Mouse (Mus musculus) layer of hippocampus, adult 18-20 months (tissue): Measurements from ENCODE around the gene Kmt2c. TPM values are rescaled to one million over a fixed set of nuclear protein-coding genes. Genes with fewer than 3 reads are reported as not detected.
"Not testable (repeated sequence)": the region's sequence is repeated elsewhere in the genome, so short reads cannot be mapped to it uniquely, and the experiment has no call there.

Experiments
- DNase-seq, 2 experiments: peaks; one replicate each; pipeline ENCODE4 v3.0.0; 2022; ENCODE audit warnings: low spot score in 2 of 2
- total RNA-seq, 2 experiments: library from RNA; stranded (reverse); gene quantifications; 2 replicates each; pipeline ENCODE4 v1.2.3; 2021

The Kmt2c gene
- total RNA-seq, 2 experiments from 2014 or later: 74.0 to 78.1 TPM

- no peak for DNase-seq
These were observed 17.8 kb upstream of the Kmt2c start for GRCm38 (mm10) chr5:25516301-25516895.

GRCm38 (mm10) chr5:25515767-25516166 lies 17.2 kb upstream of the Kmt2c start, which contains the start of gene Cct8l1:
Gene Cct8l1 (plus strand): TSS chr5:25516067.
- no peak for DNase-seq

GRCm38 (mm10) chr5:25506041-25506440 lies 7.5 kb upstream of the Kmt2c start:
- no peak for DNase-seq

GRCm38 (mm10) chr5:25500686-25501085 lies 2.1 kb upstream of the Kmt2c start:
- DNase-seq: no peak

- peak; percentile 96 to 98 for DNase-seq
These were observed 1.1 kb upstream of the Kmt2c start for GRCm38 (mm10) chr5:25499423-25500398.

- peak in 1 of 2 experiments; percentile 76 for DNase-seq
These were observed 339 bp upstream of the Kmt2c start for GRCm38 (mm10) chr5:25498821-25499422.

- DNase-seq: peak; percentile 25 to 38
These were observed 750 bp downstream of the Kmt2c start for GRCm38 (mm10) chr5:25497720-25498345.

- DNase-seq: no peak
These were observed 1.2 kb downstream of the Kmt2c start for GRCm38 (mm10) chr5:25497369-25497719.

- DNase-seq: no peak
These were observed 1.9 kb downstream of the Kmt2c start for GRCm38 (mm10) chr5:25496652-25497051.

- DNase-seq: no peak
These were observed 19.7 kb downstream of the Kmt2c start for GRCm38 (mm10) chr5:25478863-25479262.

- no peak for DNase-seq
These were observed 22.8 kb downstream of the Kmt2c start for GRCm38 (mm10) chr5:25475789-25476188.

GRCm38 (mm10) chr5:25472070-25472469 lies 26.5 kb downstream of the Kmt2c start:
- no peak for DNase-seq

GRCm38 (mm10) chr5:25461956-25462355 lies 36.6 kb downstream of the Kmt2c start:
- DNase-seq: no peak

GRCm38 (mm10) chr5:25455432-25455831 lies 43.2 kb downstream of the Kmt2c start:
- DNase-seq: not testable (repeated sequence)

GRCm38 (mm10) chr5:25452691-25453090 lies 45.9 kb downstream of the Kmt2c start:
- no peak for DNase-seq

- no peak for DNase-seq
These were observed 61.1 kb downstream of the Kmt2c start for GRCm38 (mm10) chr5:25437508-25437907.

- peak in 1 of 2 experiments; percentile 63 for DNase-seq
These were observed 62.5 kb downstream of the Kmt2c start for GRCm38 (mm10) chr5:25436081-25436480.

- peak; percentile 19 to 47 for DNase-seq
These were observed 76.0 kb downstream of the Kmt2c start for GRCm38 (mm10) chr5:25422576-25422975.

GRCm38 (mm10) chr5:25420601-25421000 lies 78.0 kb downstream of the Kmt2c start:
- peak; percentile 32 to 90 for DNase-seq

GRCm38 (mm10) chr5:25415382-25415781 lies 83.2 kb downstream of the Kmt2c start:
- no peak for DNase-seq

GRCm38 (mm10) chr5:25396727-25397126 lies 101.9 kb downstream of the Kmt2c start:
- DNase-seq: no peak
